ENCODE assay signal across 11 mouse cellular contexts in the genomic region with DNA sequence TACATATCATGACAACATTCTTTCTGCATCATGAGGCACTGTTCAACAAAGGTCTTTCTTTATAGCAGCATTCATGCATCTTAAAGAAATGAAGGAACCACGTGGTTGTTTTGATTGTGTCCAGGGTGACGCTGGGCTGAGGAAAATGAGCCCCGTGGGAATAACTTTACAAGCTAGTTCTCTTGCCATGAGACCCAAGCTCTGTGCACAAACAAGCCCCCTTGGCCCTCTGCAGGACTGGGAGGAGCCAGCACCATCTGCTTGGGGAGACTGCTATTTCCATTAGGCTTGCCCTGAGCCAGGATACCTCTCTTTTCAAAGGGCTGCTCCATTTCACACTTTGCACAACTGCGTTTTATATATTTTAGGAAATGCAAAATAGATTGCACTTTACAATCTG. TPM values are rescaled to one million over a fixed set of nuclear protein-coding genes. Genes with fewer than 3 reads are reported as not detected.
A peak's percentile ranks its signal among the peaks of the same experiment; 100 is the strongest.
DNase-seq lines count a peak whose midpoint lies in the region; ATAC-seq and TF ChIP-seq lines count a peak whose summit lies in the region.
"Had no signal": no experiment of that assay in that cellular context is flagged by ENCODE, and none has a peak within 500 bp of the region (broad histone marks: within the 10 kb centered on the region; RNA-seq: fewer than 3 reads in every experiment).

No protein-coding gene starts in this region.

- DNase-seq in kidney, postnatal 14 days: no peak
- DNase-seq in brain, embryonic 14.5 days (ENCODE audit: low read depth): peak; percentile 89
- DNase-seq in forebrain, embryonic 14.5 days (ENCODE audit: low spot score): peak; percentile 79
- DNase-seq in c-Kit-positive CD71-positive TER-119-positive erythroid progenitor cells, embryonic 14.5 days (ENCODE audit: low spot score): no peak
- DNase-seq in heart, adult 8-10 months (ENCODE audit: low spot score): no peak
- DNase-seq in gastrocnemius, adult 8-10 months (ENCODE audit: low spot score in 2 of 2): no peak
- DNase-seq: right cerebral cortex, postnatal 4 days had no signal

- TF ChIP-seq POLR2A in brain, embryonic 14.5 days (IDR thresholded peaks at IDR 0.05; ENCODE audit: borderline replicate concordance, extremely low read depth, insufficient read depth, insufficient read length, poor library complexity, severe bottlenecking): no peak

- no peak overlapping the region for H3K4me2 ChIP-seq in kidney, embryonic 14.5 days (replicated peaks; ENCODE audit: low read depth, low read length)
- no peak overlapping the region for H3K4me2 ChIP-seq in forebrain, embryonic 14.5 days (ENCODE audit: low read length)
- H3K4me2 ChIP-seq in midbrain, embryonic 13.5 days (replicated peaks): no peak overlapping the region
- H3K4me2 ChIP-seq: heart, embryonic 13.5 days had no signal

- H3K4me1 ChIP-seq in kidney, embryonic 14.5 days (ENCODE audit: control insufficient read depth, insufficient read depth, low read length): peaks cover 26% of the 10 kb centered on the region
- H3K4me1 ChIP-seq in forebrain, embryonic 14.5 days (ENCODE audit: control insufficient read depth, insufficient read depth, low read length): peaks cover 26% of the 10 kb centered on the region
- H3K4me1 ChIP-seq in midbrain, embryonic 13.5 days (replicated peaks): peaks cover 60% of the 10 kb centered on the region

- no peak overlapping the region for H3K9ac ChIP-seq in kidney, embryonic 14.5 days (ENCODE audit: low read depth, low read length)
- no peak overlapping the region for H3K9ac ChIP-seq in forebrain, embryonic 14.5 days (ENCODE audit: low read length)
- H3K9ac ChIP-seq in midbrain, embryonic 13.5 days (replicated peaks): no peak overlapping the region
- H3K9ac ChIP-seq: heart, embryonic 13.5 days had no signal

- TF ChIP-seq CTCF in brain, embryonic 14.5 days (IDR thresholded peaks at IDR 0.05; ENCODE audit: borderline replicate concordance, extremely low read depth, insufficient read depth, insufficient read length): peak; percentile 7; the same call in 1 of the 2 replicates

- no peak overlapping the region for H3K27ac ChIP-seq in kidney, embryonic 14.5 days (ENCODE audit: low read depth, low read length)
- no peak overlapping the region for H3K27ac ChIP-seq in forebrain, embryonic 14.5 days (ENCODE audit: low read depth, low read length)
- H3K27ac ChIP-seq in midbrain, embryonic 13.5 days: peak overlapping the region; percentile 35; the same call in 1 of the 2 replicates
- H3K27ac ChIP-seq: heart, embryonic 13.5 days had no signal

- WGBS in kidney, embryonic 14.5 days: 11% methylated on average over 4 of the region's 4 CpGs
- WGBS in forebrain, embryonic 14.5 days: 12% methylated on average over 4 of the region's 4 CpGs
- WGBS in midbrain, embryonic 13.5 days: 24% methylated on average over 4 of the region's 4 CpGs

- peak; percentile 87 for ATAC-seq in kidney, embryonic 14.5 days (ENCODE audit: low FRiP score, low TSS enrichment)
- peak; percentile 89 for ATAC-seq in forebrain, embryonic 14.5 days
- peak; percentile 85 for ATAC-seq in midbrain, embryonic 13.5 days

- no peak overlapping the region for H3K4me3 ChIP-seq in kidney, embryonic 14.5 days (ENCODE audit: low read length)
- no peak overlapping the region for H3K4me3 ChIP-seq in forebrain, embryonic 14.5 days (ENCODE audit: low read depth, low read length)
- H3K4me3 ChIP-seq in midbrain, embryonic 13.5 days (replicated peaks): no peak overlapping the region
- H3K4me3 ChIP-seq: heart, embryonic 13.5 days had no signal

- H3K27me3 ChIP-seq in kidney, embryonic 14.5 days (ENCODE audit: control insufficient read depth, insufficient read depth, low read length): no peaks in the 10 kb centered on the region
- H3K27me3 ChIP-seq in forebrain, embryonic 14.5 days (replicated peaks; ENCODE audit: control insufficient read depth, insufficient read depth, low read length): no peaks in the 10 kb centered on the region
- H3K27me3 ChIP-seq in midbrain, embryonic 13.5 days: no peaks in the 10 kb centered on the region
- H3K27me3 ChIP-seq: heart, embryonic 13.5 days had no signal

- H3K9me3 ChIP-seq in kidney, embryonic 14.5 days (ENCODE audit: control insufficient read depth, low read length): no peaks in the 10 kb centered on the region
- no peaks in the 10 kb centered on the region for H3K9me3 ChIP-seq in forebrain, embryonic 14.5 days (replicated peaks; ENCODE audit: control insufficient read depth, low read length)
- H3K9me3 ChIP-seq in midbrain, embryonic 13.5 days: no peaks in the 10 kb centered on the region
- H3K9me3 ChIP-seq: heart, embryonic 13.5 days had no signal

- H3K36me3 ChIP-seq in kidney, embryonic 14.5 days (ENCODE audit: control insufficient read depth, insufficient read depth, low read length): no peaks in the 10 kb centered on the region
- no peaks in the 10 kb centered on the region for H3K36me3 ChIP-seq in forebrain, embryonic 14.5 days (ENCODE audit: control insufficient read depth, insufficient read depth, low read length)
- no peaks in the 10 kb centered on the region for H3K36me3 ChIP-seq in midbrain, embryonic 13.5 days
- H3K36me3 ChIP-seq: heart, embryonic 13.5 days had no signal

RNA-seq across cellular contexts. Expression of gene Ncam1, which starts 53.0 kb away (rescaled TPM):
- polyA plus RNA-seq in kidney, embryonic 14.5 days (2014; fragmentation: Nextera tagmentation; extraction: Ambion mirVana): 126 and 139 TPM in 2 replicates
- polyA plus RNA-seq in brain, embryonic 14.5 days (2012; rRNA removed): 104 and 231 TPM in 2 replicates
- 163 and 219 TPM in 2 replicates for polyA plus RNA-seq in forebrain, embryonic 14.5 days (2014; fragmentation: Nextera tagmentation; extraction: Ambion mirVana)
- polyA plus RNA-seq in midbrain, embryonic 13.5 days (2015; fragmentation: Nextera tagmentation; extraction: Ambion mirVana): 432 and 461 TPM in 2 replicates
- total RNA-seq in heart, adult 8-10 months (2022): 1 to 10 TPM; 3.1 to 4.0 (median 3.3) TPM
- total RNA-seq in gastrocnemius, adult 8-10 months (2022): 10 to 100 TPM in 2 of 4 experiments, 1 to 10 TPM in 2; 6.7 to 12.6 (median 10.2) TPM
- total RNA-seq: monocyte, adult 5-6 weeks had no signal

Comparison
In these comparisons a context has a peak if more than half of its experiments do, and no peak if none do; other contexts are left out.
1. DNase-seq: peak in brain, embryonic 14.5 days (single experiment) and forebrain, embryonic 14.5 days (single experiment); none in kidney, postnatal 14 days (single experiment), c-Kit-positive CD71-positive TER-119-positive erythroid progenitor cells, embryonic 14.5 days (single experiment), heart, adult 8-10 months (single experiment) and gastrocnemius, adult 8-10 months (0 of 2).
2. Peak in every context shown above with its lines, with median percentiles within 50 percentile points of each other: ATAC-seq.